Mouse (Mus musculus): ENCODE data around the gene Cep57l1. TPM values are rescaled to one million over a fixed set of nuclear protein-coding genes. Genes with fewer than 3 reads are reported as not detected.
"Not testable (repeated sequence)": the region's sequence is repeated elsewhere in the genome, so short reads cannot be mapped to it uniquely, and the experiment has no call there.

Gene Cep57l1
- polyA plus RNA-seq, 1 experiment from 2014 or later: 25.3 TPM

DNA sequence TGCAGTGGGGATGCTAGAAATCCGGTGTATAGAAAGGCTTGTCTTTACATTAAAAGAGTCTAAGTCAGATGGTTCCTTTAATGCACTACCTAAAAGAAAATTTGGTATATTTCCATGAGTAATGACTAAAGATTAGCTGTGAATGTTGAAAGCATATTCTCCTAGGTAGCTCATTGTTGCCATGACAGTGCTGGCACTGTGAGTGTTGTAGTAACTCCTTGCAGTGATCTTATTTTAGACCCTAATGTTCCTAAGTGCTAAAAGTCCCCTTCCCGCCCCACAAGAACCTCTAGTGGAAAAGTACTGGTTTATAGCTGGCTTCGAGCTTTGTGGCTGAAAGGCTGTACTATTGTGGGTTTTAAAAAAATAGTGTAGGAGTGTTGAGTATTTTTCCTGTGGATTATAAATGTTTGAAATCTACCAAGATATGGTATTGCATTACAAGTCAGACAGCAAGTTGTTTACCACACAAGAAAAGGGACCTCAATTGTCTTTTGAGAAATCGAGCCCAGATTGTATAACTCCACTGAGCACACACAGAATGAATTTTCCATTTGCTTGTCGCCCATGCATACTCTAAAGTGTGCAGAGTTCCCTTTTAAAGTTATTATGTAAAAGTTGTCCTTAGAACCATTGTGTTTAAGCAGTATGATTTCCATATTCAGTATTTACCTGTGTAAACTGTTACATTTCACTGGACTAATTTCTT is 13.1 kb upstream of the Cep57l1 start:
- H3K4me1 ChIP-seq (ENCODE audit: insufficient read depth): no peaks in the 10 kb centered on the region
- H3K36me3 ChIP-seq (ENCODE audit: insufficient read depth): no peaks in the 10 kb centered on the region
- 83% methylated on average over 5 of the region's 5 CpGs for WGBS
- H3K4me2 ChIP-seq: no peak overlapping the region
- H3K4me3 ChIP-seq (ENCODE audit: low read depth, low read length): no peak overlapping the region
- no peak overlapping the region for H3K9ac ChIP-seq
- no peak for ATAC-seq (ENCODE audit: insufficient read depth)
- H3K27me3 ChIP-seq (ENCODE audit: insufficient read depth, low read length): no peaks in the 10 kb centered on the region
- no peak for DNase-seq
- H3K9me3 ChIP-seq (ENCODE audit: low read depth, low read length): no peaks in the 10 kb centered on the region
- no peak for TF ChIP-seq CTCF (IDR thresholded peaks at IDR 0.05; ENCODE audit: low read depth)
- no peak overlapping the region for H3K27ac ChIP-seq (ENCODE audit: low read depth)

- 86% methylated on average over 6 of the region's 6 CpGs for WGBS
- Histone ChIP-seq H3K4me2 (no peak overlapping the region), H3K36me3 (ENCODE audit: insufficient read depth) (no peaks in the 10 kb centered on the region), H3K4me3 (ENCODE audit: low read depth, low read length) (no peak overlapping the region), H3K27me3 (ENCODE audit: insufficient read depth, low read length) (no peaks in the 10 kb centered on the region), H3K4me1 (ENCODE audit: insufficient read depth) (no peaks in the 10 kb centered on the region), H3K9me3 (ENCODE audit: low read depth, low read length) (no peaks in the 10 kb centered on the region), H3K27ac (ENCODE audit: low read depth) (no peak overlapping the region), H3K9ac (no peak overlapping the region)
- no peak for ATAC-seq (ENCODE audit: insufficient read depth)
- DNase-seq: no peak
- TF ChIP-seq CTCF (IDR thresholded peaks at IDR 0.05; ENCODE audit: low read depth): no peak
These were observed 11.5 kb upstream of the Cep57l1 start for GRCm38 (mm10) chr10:41821171-41821570.

DNA sequence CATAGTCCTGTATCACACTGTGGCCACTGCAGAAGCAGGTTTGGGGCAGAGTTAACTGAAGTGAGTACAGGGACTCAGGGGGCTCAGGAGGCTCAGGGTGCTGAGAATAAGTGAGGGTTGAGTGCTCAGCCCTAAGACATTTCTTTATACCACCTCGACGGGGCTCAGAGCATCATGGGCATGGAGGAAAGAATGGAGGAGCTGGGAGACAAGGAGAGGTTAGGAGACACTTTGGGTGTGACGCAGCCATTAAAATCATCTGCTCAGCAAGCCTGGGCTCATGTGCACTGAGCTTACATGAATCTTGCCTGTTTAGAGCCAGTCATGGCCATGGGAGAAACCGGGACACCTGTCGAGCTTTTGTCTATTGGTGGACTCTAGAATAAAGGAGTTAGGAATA is 10.7 kb upstream of the Cep57l1 start:
- no peak for DNase-seq
- Histone ChIP-seq H3K36me3 (ENCODE audit: insufficient read depth) (no peaks in the 10 kb centered on the region), H3K4me3 (ENCODE audit: low read depth, low read length) (no peak overlapping the region), H3K27me3 (ENCODE audit: insufficient read depth, low read length) (no peaks in the 10 kb centered on the region), H3K9ac (no peak overlapping the region), H3K4me2 (no peak overlapping the region), H3K27ac (ENCODE audit: low read depth) (no peak overlapping the region), H3K9me3 (ENCODE audit: low read depth, low read length) (no peaks in the 10 kb centered on the region), H3K4me1 (ENCODE audit: insufficient read depth) (no peaks in the 10 kb centered on the region)
- ATAC-seq (ENCODE audit: insufficient read depth): no peak
- no peak for TF ChIP-seq CTCF (IDR thresholded peaks at IDR 0.05; ENCODE audit: low read depth)
- WGBS: 92% methylated on average over 5 of the region's 5 CpGs

GRCm38 (mm10) chr10:41819307-41819706 is 9.6 kb upstream of the Cep57l1 start:
- Histone ChIP-seq H3K9me3 (ENCODE audit: low read depth, low read length) (no peaks in the 10 kb centered on the region), H3K36me3 (ENCODE audit: insufficient read depth) (no peaks in the 10 kb centered on the region), H3K27ac (ENCODE audit: low read depth) (no peak overlapping the region), H3K4me2 (no peak overlapping the region), H3K27me3 (ENCODE audit: insufficient read depth, low read length) (no peaks in the 10 kb centered on the region), H3K4me1 (ENCODE audit: insufficient read depth) (no peaks in the 10 kb centered on the region), H3K4me3 (ENCODE audit: low read depth, low read length) (no peak overlapping the region), H3K9ac (no peak overlapping the region)
- 78% methylated on average over 3 of the region's 3 CpGs for WGBS
- no peak for TF ChIP-seq CTCF (IDR thresholded peaks at IDR 0.05; ENCODE audit: low read depth)
- no peak for DNase-seq
- ATAC-seq (ENCODE audit: insufficient read depth): no peak

GRCm38 (mm10) chr10:41818733-41819070 is 9.0 kb upstream of the Cep57l1 start:
- H3K9me3 ChIP-seq (ENCODE audit: low read depth, low read length); H3K4me3 ChIP-seq (ENCODE audit: low read depth, low read length); H3K4me2 ChIP-seq; DNase-seq; H3K27ac ChIP-seq (ENCODE audit: low read depth); H3K9ac ChIP-seq; H3K4me1 ChIP-seq (ENCODE audit: insufficient read depth); H3K36me3 ChIP-seq (ENCODE audit: insufficient read depth); H3K27me3 ChIP-seq (ENCODE audit: insufficient read depth, low read length); ATAC-seq (ENCODE audit: insufficient read depth): not testable (repeated sequence)
- 84% methylated on average over 6 of the region's 6 CpGs for WGBS

DNA sequence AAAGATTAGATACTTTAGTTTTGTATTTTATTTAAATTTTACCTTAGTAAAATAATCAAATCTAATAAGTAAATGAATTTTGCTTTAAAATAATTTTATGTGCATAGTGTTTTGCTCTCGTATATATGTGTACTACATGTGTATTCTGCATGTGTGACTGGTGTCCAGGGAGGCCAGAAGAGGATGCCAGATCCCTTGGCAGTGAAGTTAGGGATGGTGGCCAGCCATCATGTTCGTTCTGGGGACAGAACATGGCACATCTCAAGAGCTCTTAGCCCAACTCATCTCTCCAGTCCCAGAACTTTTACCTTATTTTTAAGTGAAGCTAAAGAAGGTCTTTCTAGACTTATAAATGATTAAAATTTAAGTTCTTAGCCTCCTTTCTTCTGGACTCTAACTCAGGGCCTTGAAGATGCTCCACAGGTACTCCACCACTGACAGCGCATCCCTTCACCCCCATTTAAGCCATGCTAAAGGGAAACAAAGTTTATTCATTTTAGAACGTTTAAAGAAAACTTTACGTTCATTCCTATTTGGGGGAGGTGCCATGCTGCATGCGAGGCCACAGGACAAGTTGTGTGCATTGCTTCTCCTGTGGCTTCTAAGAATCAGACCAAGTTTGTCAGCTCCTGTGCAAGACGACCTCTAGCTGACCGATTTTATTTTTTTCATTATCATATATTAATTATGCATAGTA is 8.5 kb upstream of the Cep57l1 start:
- no peak overlapping the region for H3K4me3 ChIP-seq (ENCODE audit: low read depth, low read length)
- ATAC-seq (ENCODE audit: insufficient read depth) (no peak), DNase-seq (no peak)
- no peaks in the 10 kb centered on the region for H3K36me3 ChIP-seq (ENCODE audit: insufficient read depth)
- H3K27ac ChIP-seq (ENCODE audit: low read depth): no peak overlapping the region
- no peaks in the 10 kb centered on the region for H3K27me3 ChIP-seq (ENCODE audit: insufficient read depth, low read length)
- H3K4me1 ChIP-seq (ENCODE audit: insufficient read depth): peaks cover 2% of the 10 kb centered on the region; the same call in 1 of the 2 replicates
- TF ChIP-seq CTCF (IDR thresholded peaks at IDR 0.05; ENCODE audit: low read depth): no peak
- no peak overlapping the region for H3K4me2 ChIP-seq
- WGBS: 81% methylated on average over 8 of the region's 8 CpGs
- no peak overlapping the region for H3K9ac ChIP-seq
- H3K9me3 ChIP-seq (ENCODE audit: low read depth, low read length): no peaks in the 10 kb centered on the region

- no peak for ATAC-seq (ENCODE audit: insufficient read depth)
- no peak for DNase-seq
- Histone ChIP-seq H3K4me3 (ENCODE audit: low read depth, low read length) (no peak overlapping the region), H3K36me3 (ENCODE audit: insufficient read depth) (no peaks in the 10 kb centered on the region), H3K4me1 (ENCODE audit: insufficient read depth) (peaks cover 14% of the 10 kb centered on the region), H3K9me3 (ENCODE audit: low read depth, low read length) (no peaks in the 10 kb centered on the region), H3K27ac (ENCODE audit: low read depth) (no peak overlapping the region), H3K4me2 (no peak overlapping the region), H3K9ac (no peak overlapping the region), H3K27me3 (ENCODE audit: insufficient read depth, low read length) (no peaks in the 10 kb centered on the region)
- 72% methylated on average over 5 of the region's 5 CpGs for WGBS
- no peak for TF ChIP-seq CTCF (IDR thresholded peaks at IDR 0.05; ENCODE audit: low read depth)
These were observed 6.8 kb upstream of the Cep57l1 start for GRCm38 (mm10) chr10:41816516-41816915.

All from lung, embryonic 14.5 days (tissue).